Mouse (Mus musculus): ENCODE measurements at regions not wholly inside any gene's neighbourhood (a gene's known extent, or its start where the extent isn't known, plus 50 kb on each side); places are given as distances from the start of the nearest gene placed in this dataset.
"Not testable (repeated sequence)": the region's sequence is repeated elsewhere in the genome, so short reads cannot be mapped to it uniquely, and the experiment has no call there.

DNA sequence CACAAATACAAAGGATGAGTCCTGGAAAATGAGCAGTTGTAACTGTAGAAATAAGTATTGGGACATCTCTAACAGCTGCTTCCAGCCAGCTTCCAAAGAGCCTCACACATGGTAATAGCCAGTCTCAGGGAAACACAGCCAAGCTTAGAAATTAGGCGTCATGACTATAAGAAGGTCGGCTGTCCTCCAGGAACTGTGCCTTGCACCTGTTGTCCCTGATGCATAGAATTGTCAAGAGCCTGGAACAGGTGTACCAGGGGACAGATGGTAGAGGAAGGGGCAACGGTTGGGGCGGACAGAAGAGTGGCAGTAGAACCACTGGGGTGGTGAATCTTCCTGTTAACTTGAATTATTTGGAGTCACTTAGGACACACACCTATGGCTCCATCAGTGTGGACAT, 162.1 kb downstream of the Trib2 start:
- DNase-seq (ENCODE audit: low read depth), result no peak

DNA sequence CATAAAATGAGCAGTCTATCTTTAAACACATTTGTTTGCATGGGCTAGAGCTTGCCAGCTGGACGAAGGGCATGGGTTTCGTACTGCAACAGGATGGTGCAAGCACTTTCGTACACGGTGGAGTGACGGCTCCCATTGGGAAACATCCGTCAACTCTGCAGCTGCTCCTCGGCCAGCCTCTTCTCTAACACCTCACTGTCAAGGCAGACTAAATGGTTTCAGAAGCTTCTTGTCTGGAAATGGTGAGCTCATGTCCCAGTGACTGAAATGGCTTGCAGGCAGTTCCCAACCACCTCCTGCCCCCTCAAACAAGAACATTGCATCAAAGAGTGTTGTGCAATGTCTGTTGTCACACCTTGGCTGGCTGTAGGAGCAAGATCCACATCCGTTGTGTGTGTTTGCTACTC, 163.4 kb downstream of the Trib2 start:
- DNase-seq (ENCODE audit: low read depth), result peak; percentile 93

DNA sequence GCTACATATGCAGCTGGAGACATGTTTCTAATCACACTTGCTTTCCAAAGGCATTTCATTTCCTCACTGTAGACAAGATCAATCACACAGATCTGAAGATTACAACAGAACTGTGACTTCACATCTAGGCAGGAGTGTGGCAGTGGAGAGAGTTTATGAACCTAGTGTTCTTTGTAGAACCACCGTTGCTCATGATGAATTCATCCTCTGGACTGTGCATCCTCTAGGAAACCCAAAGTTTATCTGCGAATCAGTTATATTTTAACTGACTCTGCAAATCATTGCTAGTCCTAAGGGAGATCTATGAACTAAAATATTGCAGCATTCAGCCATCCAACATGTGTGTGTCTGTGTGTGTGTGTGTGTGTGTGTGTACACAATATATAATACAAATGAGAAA, 165.4 kb downstream of the Trib2 start:
- no peak for DNase-seq (ENCODE audit: low read depth)

DNA sequence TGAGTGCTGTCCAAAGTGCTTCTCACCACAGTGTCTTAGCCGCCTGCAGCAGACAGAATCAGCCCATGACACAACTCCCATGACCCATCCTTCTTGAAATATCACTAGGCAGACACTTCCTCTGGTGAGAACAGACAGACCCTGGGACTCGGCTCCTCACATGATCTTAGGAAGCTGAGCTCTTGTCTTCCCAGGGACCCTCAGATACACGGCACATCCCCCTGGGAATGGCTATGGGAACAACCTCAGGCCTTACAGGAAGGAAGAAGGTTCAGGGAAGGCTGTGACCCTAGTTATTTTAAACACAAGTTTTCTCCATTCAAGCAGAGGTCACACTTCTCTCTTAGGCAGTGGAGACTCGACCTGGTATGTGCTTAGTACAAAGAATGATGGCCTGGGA, 166.8 kb downstream of the Trib2 start:
- no peak for DNase-seq (ENCODE audit: low read depth)

DNA sequence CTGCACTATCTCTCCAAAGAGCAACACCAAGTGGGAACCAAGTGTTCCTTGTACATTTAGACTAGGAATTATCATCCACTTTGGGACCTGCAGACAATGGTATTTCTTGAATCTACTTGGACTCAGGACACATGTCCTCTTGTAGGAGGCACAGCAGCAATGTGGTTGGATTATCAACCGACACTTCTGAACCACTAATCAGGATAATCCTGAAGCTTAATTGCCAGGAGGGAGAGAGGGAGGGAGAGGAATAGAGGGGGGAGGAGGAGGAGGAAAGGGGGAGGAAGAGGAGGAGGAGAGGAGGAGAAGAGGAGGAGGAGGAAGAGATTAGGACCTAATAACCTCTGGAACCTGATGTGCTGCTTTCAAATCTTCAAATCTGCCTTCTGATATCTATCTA, 167.5 kb downstream of the Trib2 start:
- DNase-seq (ENCODE audit: low read depth), result no peak

DNA sequence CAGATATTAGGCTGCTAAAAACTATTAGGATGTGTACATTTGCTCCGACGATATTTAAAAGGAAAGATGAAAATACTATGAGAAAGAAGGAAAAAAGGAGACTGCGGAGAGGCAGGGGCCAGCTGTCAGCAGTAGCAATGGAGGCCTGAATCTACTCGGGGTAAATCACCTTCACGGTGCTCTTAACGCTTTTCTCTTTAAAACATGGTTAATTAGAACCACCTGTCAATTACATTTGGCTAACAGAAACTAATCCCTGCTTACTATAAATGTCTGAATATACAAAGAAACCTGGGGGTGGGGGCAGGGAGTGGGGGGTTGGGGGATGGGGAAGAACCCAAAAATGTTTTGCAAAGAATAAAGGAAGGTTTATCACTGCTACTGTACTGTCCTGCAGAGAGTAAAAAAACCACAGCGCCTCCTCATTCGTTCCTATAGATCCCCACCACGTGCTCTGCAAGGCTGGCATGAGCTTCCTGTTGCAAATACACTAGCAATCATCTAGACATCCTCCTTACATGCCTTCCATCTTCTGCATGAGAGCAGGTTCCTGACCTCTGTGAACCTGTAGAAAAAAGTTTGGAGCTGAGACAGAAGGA, 172.5 kb downstream of the Trib2 start:
- no peak for DNase-seq (ENCODE audit: low read depth)

DNA sequence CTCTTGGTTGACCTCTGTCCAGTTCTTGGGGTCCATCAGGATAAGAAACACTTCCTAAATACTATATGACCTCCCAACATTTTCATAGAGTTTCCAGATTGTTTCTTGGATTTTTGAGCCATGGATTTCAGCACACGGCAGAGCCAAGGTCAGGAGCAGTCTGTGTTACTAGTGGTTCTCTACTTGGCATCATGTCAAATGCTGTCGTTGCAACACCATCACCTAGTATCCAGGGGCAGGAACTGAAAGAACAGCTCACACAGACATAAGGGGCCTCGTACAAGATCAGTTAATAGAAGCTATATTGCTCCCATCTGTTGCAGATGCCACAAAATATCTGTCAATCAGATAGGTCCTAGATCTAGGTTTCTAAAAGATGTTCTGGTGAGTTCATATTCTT, 173.1 kb downstream of the Trib2 start:
- peak; percentile 36 for DNase-seq (ENCODE audit: low read depth)

DNA sequence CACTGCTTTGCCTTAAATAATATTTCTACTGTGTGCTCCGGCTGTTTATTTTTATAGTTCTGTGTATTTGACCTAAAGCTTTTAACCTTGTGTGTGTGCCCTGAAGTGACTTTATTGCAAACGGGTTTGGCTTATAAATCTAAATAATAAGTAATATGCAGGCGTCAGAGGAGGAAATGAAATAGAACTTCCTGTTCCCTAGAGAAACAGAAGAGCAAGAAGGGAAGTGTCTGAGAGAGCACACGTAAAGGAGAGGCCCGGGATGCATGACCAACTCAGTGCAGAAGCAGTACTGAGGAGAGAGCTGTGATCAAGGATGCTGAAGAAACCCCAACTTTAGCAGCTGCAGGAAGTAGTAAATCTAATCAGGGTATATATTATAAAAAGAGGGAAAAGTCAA, 176.4 kb downstream of the Trib2 start:
- no peak for DNase-seq (ENCODE audit: low read depth)

DNA sequence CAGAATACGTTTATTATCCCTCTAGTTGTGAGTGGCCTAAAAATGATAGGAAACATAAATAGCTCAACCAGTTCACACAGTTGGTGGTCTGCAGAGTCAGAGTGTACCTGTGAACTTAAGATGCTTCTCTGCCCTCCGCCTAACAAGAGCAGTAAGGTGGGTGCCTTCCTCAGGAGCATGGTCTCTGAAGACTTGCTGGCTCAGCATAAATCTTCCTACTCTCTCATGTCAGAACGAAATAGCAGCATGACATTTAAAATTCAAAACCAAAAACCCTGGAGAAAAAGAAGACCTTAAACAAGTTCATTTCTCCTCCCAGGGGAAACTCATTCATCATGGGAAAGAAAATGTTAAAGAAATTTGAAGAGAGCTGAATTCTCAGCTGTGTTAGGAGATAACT, 186.8 kb downstream of the Trib2 start:
- DNase-seq (ENCODE audit: low read depth), result no peak

DNA sequence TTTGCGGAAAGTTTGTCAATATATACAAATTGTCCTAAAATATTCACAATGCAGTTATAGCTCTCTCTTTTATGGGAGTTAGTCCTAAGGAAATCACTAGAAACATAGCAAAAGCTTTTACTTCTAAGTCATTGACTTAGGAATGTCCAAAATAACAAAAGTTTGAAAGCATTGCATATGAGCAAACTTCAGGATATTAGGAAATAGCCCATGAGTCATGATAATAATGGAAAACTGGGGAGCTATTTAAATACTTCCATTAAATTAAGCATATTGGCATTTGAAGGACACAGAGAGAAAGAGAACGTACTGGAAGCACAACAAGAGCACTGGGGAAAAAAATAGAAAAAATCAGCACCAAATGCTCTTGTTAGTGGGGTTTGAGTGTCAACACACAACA, 197.2 kb downstream of the Trib2 start:
- no peak for DNase-seq (ENCODE audit: low read depth)

DNA sequence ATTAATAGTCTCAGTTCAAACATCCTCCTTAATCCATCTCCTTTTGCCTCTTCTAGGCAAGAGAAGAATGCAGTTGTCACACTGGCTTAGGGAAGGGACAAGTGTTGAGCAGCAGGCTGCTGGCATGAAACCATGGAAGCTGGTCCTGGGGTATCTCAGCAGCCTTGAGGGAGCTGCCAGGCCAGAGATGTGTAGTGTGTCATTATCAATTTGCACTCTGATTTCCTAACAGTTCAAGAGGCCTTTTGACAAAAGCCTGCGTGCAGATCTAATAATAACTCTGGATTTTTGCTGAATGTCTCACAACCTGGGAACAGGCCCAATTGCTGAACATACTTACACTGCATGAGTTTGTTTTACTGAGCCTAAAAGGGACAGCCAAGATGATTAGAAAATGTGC, 199.4 kb downstream of the Trib2 start:
- DNase-seq (ENCODE audit: low read depth), result no peak

DNA sequence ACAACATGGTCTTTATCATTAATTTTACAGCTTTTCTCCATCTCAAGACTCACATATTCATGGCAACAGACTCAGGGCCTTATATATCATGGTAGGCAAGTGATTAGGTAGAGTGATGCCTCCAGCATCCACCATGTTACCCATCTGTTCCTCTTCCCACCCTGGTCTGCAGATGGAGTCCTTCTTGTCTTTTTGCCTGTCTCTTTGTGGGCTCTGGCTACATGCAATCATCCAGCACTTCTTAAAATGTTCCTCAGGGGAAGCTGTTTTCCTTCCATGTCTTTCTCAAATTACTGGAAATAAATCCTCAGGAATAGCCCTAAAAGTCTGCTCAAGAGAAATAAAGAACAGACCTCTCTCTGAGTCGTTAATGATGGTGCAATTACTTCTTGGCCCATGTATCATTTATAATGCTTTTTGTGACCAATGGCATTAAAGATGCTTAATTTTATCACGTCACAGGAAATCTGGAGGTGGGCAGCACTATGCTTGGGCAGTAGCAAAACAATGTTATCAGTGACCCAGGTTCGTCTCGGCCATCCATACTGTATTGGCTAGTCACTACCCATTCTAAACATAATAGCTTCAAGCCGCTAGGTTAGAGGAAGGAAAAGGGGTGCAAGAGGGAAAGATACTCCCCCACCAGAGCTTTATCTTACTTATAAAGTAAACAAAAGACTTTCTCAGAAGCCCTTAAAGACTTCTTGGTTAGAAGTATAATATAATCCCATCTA, 204.7 kb downstream of the Trib2 start:
- DNase-seq (ENCODE audit: low read depth), result no peak

DNA sequence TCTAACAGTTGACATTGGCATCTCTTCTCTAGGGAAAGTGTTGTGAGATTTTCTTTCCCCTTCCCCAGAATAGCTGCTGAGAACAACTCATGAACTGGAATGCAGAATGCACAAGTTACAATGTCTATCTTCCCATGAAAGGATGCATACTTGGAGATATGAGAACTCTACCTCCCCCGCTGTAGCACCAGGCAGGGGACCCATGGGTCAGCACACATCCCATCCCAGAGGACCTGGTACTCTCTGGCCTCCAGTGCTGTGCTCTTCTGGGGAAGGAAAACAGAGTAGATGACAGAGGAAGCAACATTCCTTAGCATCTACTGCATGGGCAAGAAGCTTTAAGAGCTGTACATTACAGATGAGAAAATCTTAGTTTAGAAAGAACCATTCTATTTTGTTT, 209.6 kb downstream of the Trib2 start:
- DNase-seq (ENCODE audit: low read depth), result no peak

DNA sequence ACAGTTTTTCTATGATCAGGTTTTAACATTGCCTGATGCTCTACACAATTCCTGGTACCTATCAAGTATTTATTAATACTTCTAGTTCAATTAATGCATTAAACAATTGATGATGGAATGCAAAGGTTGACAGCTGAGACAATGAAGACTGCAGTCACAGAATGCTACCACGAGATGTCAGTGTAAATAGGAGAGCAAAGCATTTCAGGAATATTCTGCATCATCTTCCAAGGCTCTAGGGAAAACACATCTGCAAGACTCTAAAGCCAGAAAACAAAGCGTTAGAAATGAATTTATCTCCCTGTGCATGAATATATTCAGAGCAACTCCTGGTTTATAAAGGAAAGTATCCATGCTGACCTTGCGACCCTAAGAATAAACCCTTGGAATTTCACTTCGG, 210.6 kb downstream of the Trib2 start:
- DNase-seq (ENCODE audit: low read depth), result no peak

DNA sequence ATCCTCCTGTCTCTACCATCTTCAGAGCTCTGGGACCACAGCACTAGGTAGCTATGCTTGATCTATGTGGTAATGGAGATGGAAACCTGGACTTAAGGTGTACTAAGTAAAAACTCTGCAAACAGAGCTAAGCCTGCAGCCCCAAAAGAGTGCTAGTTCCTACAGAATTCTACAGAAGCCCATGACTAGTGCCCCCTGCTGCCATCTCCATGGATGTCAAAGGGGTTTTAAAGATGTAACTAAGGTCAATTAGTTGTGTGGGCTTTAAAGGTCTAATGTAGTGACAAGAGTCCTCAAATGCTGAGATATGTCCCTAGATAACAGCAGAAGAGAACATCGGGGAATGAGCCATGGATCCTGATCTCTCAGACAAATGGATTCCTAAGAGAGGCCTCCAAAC, 212.1 kb downstream of the Trib2 start:
- no peak for DNase-seq (ENCODE audit: low read depth)

DNA sequence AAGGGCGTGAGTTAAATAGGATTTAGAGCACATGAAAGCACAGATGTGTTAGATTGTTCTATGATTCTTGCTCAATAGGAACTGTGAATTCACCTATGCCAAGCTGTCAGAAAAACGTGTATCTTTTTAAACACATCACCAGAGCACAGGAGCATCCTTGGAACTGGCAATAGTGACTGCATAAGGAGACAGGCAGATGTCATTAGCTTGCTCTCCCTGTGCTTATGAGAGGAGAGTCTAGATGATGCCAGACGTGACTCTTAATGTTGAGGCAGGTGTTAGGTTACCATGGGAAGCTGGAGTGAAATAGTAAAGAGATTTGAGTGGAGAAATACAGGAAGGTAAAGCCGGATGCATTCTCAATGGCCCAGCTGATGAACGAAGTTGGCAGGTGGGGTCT, 212.8 kb downstream of the Trib2 start:
- no peak for DNase-seq (ENCODE audit: low read depth)

DNA sequence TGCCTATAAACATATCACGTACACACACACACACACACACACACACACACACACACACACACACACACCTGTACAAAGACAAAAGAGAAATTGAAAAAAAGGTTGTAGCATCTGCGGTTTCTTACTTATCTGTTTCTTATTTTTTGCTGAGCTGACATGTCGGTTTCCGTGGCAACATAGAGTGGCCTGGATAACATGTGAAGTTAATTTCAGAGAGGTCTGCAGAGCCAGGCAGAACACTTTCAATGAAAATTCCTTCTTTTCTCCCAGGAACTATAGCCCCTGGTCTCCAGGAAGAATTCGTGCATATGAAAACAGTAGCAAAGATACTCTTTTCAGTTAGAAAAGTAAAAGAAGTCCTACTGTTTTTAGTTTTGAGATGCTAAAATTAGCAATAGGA, 213.4 kb downstream of the Trib2 start:
- DNase-seq (ENCODE audit: low read depth), result no peak

DNA sequence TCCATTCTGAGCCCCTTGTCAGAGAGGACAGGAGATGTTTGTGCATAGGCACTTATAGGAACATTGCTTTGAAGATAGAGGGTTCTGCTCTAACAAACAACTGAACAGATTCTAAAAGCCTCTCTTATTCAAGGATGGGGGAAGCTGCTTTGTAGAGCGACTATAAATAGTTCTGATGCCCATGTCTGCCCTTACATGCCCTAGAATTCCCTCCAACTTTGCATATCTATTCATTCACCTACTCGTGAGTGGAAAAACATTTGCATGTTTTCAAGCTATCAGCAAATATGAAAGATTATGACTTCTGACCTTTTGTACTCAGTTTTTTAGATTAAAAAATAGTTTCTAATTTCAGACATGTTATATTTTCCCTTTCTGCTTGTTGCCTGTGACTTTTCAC, 222.0 kb downstream of the Trib2 start:
- DNase-seq (ENCODE audit: low read depth), result no peak

DNA sequence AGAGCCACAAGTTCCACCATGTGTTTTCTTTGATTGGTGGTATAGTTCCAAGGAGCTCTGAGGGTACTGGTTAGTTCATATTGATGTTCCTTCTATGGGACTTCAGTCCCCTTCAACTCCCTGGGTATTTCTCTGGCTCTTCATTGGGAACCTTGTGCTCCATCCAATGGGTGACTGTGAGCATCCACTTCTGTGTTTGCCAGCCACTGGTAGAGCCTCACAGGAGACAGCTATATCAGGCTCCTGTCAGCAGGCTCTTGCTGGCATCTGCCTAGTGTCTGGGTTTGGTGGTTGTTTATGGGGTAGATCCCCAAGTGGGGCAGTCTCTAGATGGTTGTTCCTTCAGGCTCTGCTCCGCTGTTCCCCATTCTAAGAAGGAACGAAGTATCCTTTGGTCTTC, 228.9 kb downstream of the Trib2 start:
- not testable (repeated sequence) for DNase-seq (ENCODE audit: low read depth)

DNA sequence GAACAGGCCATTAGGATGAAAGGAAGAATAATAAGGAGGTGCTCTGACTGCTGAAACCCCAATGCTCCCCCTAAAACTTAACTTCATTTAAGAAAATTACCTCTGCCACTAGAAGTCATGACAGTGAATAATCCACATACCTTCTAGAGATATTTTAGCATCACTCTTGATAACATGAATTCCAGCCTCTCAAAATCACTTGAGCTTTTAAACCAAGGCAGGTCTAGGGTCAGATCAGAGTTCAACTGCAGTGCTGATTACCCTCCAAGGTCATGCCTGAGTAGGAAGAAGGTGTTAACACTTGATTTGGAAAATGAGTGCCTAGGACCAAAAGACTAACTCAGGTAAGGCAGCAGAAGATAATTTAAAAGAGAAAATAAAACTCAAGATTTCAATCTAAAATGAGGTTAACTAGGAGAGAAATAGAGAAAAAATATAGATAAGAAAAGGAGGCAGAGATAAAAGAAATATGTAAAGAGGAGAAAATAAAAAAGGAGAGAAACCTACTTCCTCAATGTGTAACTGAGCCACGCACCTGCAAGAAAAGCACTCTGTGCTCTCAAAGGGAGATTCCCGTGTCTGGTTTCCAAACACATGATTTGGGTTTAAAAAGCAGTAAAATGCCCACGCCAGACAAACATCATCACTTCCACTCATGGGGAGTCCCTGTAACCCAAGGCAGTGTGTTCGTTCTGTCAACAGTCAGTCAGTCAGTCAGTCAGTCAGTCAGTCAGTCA, 229.8 kb downstream of the Trib2 start:
- DNase-seq (ENCODE audit: low read depth), result no peak

DNA sequence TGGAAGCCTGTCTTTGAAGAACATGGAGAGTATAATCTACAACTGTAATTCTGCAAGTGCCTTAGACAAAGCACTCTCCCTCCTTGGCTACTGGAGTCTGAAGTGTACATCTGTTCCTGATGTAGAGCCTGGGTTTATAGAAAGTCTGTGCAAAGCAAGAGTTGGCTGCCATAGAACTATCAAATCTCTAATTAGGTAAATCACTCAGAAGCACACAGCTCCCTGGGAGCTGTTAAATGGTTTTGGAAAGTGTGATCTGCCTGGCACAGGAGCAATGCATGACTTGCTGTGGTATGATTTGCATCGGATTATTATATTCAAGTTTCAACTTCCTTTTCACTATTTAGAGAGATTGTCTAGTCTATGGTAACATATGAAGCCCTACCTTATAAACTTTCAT, 230.9 kb downstream of the Trib2 start:
- no peak for DNase-seq (ENCODE audit: low read depth)

DNA sequence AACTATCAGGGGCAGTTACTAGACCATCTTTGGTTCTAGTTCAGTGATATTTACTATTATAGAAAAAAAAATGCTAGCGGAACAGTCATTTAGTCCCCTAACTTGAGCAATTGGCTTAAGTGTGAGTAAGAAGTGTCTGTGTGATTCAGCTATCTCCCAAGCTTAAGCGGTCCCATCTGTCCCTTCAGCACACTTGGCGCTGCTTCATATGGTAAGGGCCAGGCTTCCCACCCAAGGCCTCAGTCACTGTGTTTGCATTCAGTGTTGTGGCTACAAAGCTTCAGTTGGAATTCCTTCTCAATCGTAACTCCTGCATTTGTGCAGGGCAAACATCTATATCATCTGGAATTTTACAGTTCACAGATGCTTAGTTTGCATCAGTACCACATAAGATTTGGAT, 232.0 kb downstream of the Trib2 start:
- DNase-seq (ENCODE audit: low read depth), result no peak

DNA sequence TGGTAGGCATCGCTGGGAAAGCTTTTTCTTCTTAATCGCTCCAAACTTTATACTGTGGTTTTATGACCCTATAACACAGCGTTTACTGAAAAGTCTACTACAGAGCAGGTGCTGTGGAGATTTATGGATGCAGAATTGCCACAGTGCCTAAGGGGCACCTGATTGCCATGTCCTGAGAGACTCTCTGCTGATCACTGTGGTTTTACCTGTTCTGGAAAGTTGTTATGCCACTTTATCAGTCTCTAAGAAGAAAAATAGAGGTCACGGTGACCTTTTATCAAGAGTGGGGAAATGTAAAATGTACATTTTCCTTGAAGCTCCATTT, 250.0 kb downstream of the Trib2 start:
- DNase-seq (ENCODE audit: low read depth), result no peak

Measured in gonadal fat pad, adult 2 months (tissue).